Mouse (Mus musculus) spleen, adult 2 months (tissue): ENCODE measurements around the gene Slc35f2.

Experiments used
- CTCF ChIP-seq: fragments of 200-500 bp; IDR thresholded peaks from 2 replicates; pipeline ENCODE4 v1.5.1; 2011; ENCODE audit warnings: mild to moderate bottlenecking, inconsistent platforms; ENCODE audit not compliant: insufficient read depth, insufficient read length, insufficient replicate concordance; ENCODE audit errors: extremely low read depth
- POLR2A ChIP-seq: fragments of 200-500 bp; IDR thresholded peaks from 2 replicates; pipeline ENCODE4 v1.6.1; 2011; ENCODE audit warnings: low read depth, low read length, inconsistent platforms

- TF ChIP-seq CTCF (no peak), POLR2A (no peak)
Observed at GRCm38 (mm10) chr9:53848548-53848947, 77.2 kb downstream of the Slc35f2 start.
